Mouse (Mus musculus) intestine, embryonic 15.5 days (tissue): Measurements from ENCODE around the gene Gm11627. TPM values are rescaled to one million over a fixed set of nuclear protein-coding genes. Genes with fewer than 3 reads are reported as not detected.
A peak's percentile ranks its signal among the peaks of the same experiment; 100 is the strongest.

Experiments used
- ATAC-seq: fragments of 200-750 bp; cut with Nextera tagmentation; 2 replicates; pipeline ENCODE4 v1.8.0; 2017; ENCODE audit warnings: moderate TSS enrichment, moderate library complexity
- H3K27ac ChIP-seq: fragments of 300-500 bp; sonication (generic); 2 replicates; pipeline ENCODE4 v1.5.1; 2015; ENCODE audit warnings: mild to moderate bottlenecking, inconsistent platforms
- H3K27me3 ChIP-seq: fragments of 300-500 bp; sonication (generic); replicated peaks from 2 replicates; pipeline ENCODE4 v1.6.1; 2015; ENCODE audit warnings: inconsistent platforms
- H3K36me3 ChIP-seq: fragments of 300-500 bp; sonication (generic); 2 replicates; pipeline ENCODE4 v1.6.1; 2015; ENCODE audit warnings: inconsistent platforms
- H3K4me1 ChIP-seq: fragments of 300-500 bp; sonication (generic); replicated peaks from 2 replicates; pipeline ENCODE4 v1.6.1; 2015; ENCODE audit warnings: inconsistent platforms
- H3K4me2 ChIP-seq: fragments of 300-500 bp; sonication (generic); replicated peaks from 2 replicates; pipeline ENCODE4 v1.6.1; 2015; ENCODE audit warnings: mild to moderate bottlenecking, inconsistent platforms
- H3K4me3 ChIP-seq: fragments of 300-500 bp; sonication (generic); replicated peaks from 2 replicates; pipeline ENCODE4 v1.5.1; 2015; ENCODE audit warnings: inconsistent platforms
- H3K9ac ChIP-seq: fragments of 300-500 bp; sonication (generic); 2 replicates; pipeline ENCODE4 v1.6.1; 2015; ENCODE audit warnings: inconsistent platforms
- H3K9me3 ChIP-seq: fragments of 300-500 bp; sonication (generic); 2 replicates; pipeline ENCODE4 v1.6.1; 2016; ENCODE audit warnings: inconsistent platforms
- WGBS: fragments of 180-500 bp; shearing (Covaris S2); methylation state at CpG from one replicate; pipeline ENCODE4 v1.1.7; 2015; 5-methylcytosine and 5-hydroxymethylcytosine counted together
- polyA plus RNA-seq: library from polyadenylated mRNA; unstranded; fragments of >200 nt; fragmentation: Nextera tagmentation; extraction: Ambion mirVana; gene quantifications from 2 replicates; pipeline ENCODE4 v1.2.1, GENCODE M21; 2015

The Gm11627 gene
- polyA plus RNA-seq, 1 experiment from 2014 or later, result 14.5 TPM

DNA sequence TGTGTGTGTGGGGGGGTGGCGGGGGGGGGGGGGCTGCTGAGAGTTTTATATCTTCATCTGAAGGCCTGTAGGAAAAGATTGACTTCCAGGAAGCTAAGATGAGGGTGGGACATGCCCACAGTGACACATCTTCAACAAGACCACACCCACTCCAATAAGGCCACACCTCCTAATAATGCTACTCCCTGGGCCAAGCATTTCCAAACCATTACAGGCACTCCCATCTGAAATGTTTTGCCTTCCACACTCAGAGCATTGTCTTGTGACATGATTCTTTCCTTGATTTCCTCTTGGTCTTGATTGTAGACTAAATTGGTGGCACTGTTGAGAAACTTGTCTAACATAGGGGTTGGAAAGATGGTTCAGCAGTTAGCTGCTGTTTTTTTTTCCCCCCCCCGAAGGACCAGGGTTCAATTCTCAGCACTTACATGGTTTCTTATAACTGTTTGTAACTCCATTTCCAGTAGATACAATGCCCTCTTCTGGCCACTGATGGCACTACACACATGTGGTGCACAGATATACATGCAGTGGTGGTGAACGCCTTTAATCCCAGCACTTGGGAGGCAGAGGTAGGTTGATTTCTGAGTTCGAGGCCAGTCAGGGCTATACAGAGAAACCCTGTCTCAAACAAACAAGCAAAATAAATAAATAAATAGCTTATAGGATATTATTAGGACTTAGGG, 7.3 kb upstream of the Gm11627 start:
- H3K27ac ChIP-seq, result no peak overlapping the region

DNA sequence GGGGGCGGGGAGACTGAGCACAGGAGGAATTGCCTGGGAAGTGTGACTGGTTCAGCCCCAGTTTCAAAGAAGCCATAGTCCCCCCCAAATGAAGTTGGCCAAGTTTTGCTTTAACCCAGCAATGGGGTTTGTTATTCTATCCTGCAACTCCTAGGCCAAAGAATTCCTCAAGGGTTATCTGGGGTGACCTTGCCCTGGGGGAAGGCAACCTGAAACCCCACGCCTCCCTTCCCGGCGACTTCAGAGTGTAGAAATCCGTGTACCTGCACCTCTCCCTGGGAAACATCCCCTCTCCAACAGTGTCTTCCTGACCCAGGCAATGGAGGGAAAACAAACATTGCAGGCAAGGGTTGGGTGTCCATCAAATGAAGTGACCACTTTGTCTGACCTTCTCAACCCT, 3.5 kb upstream of the Gm11627 start:
- H3K9ac ChIP-seq, result no peak overlapping the region
- WGBS, result 24% methylated on average over 5 of the region's 5 CpGs
- no peaks in the 10 kb centered on the region for H3K27me3 ChIP-seq
- H3K27ac ChIP-seq, result peak overlapping the region; percentile 77
- H3K36me3 ChIP-seq, result no peaks in the 10 kb centered on the region
- ATAC-seq, result no peak
- peaks cover 24% of the 10 kb centered on the region for H3K4me1 ChIP-seq
- no peak overlapping the region; the same call in 1 of the 2 replicates for H3K4me2 ChIP-seq
- no peak overlapping the region for H3K4me3 ChIP-seq
- no peaks in the 10 kb centered on the region for H3K9me3 ChIP-seq

More for the DNA sequence above, 7.3 kb upstream of the Gm11627 start:
- Histone ChIP-seq H3K36me3 (no peaks in the 10 kb centered on the region), H3K4me1 (peaks cover 10% of the 10 kb centered on the region; the same call in 1 of the 2 replicates), H3K4me3 (no peak overlapping the region), H3K4me2 (no peak overlapping the region), H3K9me3 (no peaks in the 10 kb centered on the region), H3K27me3 (no peaks in the 10 kb centered on the region), H3K9ac (no peak overlapping the region)
- 94% methylated on average over 4 of the region's 4 CpGs for WGBS
- no peak for ATAC-seq

DNA sequence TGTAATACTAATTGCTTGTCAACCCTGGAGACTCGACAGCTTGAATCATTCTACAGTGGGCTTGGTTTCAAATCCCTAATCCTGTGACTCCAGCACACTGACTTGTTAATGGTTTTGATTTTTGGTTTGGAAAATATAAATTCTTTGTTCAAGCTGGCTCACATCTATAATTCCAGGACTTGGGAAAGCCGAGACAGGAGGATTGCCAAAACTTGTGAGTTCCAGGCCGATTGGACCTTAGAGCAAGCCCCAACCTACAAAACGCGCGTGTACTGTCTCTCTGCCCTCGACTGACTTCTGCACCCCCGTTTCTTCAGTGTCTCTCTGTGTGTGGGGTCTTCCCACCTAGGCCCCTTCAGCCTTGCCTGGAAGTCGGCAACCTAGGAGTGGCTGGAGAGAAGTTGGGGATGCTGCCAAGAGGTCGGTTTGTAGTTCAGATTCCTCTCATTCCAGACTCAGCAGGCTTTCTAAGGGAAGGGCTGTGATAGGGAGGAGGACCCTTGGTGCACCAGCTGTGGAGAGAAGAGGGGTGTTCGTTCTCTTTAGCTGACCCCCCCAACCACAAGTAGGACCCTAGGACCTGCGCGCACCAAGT, 2.9 kb upstream of the Gm11627 start:
- H3K4me1 ChIP-seq, result peaks cover 24% of the 10 kb centered on the region
- ATAC-seq, result peak; percentile 31; the same call in 1 of the 2 replicates

DNA sequence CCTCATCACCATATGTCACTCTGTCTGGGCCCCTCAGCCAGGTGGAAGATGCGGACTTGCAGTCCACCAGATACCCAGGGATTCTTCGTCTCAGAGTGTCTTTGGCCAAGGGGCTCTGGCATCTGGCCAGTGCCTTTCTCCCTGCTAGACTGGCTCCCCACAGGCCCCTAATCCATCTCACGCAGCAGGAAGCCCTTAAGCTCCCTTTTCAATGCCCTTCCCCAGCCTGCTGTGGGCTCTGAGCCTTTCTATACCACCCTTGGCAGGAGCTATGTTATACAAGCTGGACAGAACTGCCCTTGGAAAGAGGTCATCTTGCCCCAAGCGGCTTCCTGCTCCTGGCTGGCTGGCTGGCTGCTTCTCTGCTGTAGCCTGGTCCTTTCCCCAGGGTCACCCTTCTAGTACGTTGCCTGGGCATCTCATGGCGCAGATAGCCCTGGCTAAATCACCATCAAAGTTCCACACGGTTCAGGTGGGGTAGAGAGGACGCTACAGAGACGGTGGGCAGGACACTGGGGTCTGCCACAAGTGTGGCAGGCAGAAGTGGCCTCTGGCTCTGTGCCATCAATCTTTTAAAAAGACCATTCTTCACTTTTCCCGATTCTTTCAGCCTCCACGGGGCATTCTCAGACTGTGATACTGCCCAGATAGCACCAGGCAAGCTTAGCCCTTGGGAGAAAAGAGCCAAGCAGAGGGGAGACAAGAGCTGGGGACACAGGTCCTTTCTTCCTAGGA, 2.2 kb upstream of the Gm11627 start:
- no peak overlapping the region for H3K4me2 ChIP-seq
- H3K9ac ChIP-seq, result 0 out of 2 replicates have a peak overlapping the region, but pooled peaks have one; percentile 15
- no peaks in the 10 kb centered on the region for H3K36me3 ChIP-seq
- 34% methylated on average over 11 of the region's 11 CpGs for WGBS
- peak overlapping the region; percentile 77 for H3K27ac ChIP-seq
- H3K4me3 ChIP-seq, result no peak overlapping the region
- ATAC-seq, result no peak
- peaks cover 24% of the 10 kb centered on the region for H3K4me1 ChIP-seq
- no peaks in the 10 kb centered on the region for H3K9me3 ChIP-seq
- no peaks in the 10 kb centered on the region for H3K27me3 ChIP-seq

More for the DNA sequence above, 2.9 kb upstream of the Gm11627 start:
- peak overlapping the region; percentile 77 for H3K27ac ChIP-seq
- no peaks in the 10 kb centered on the region for H3K27me3 ChIP-seq
- H3K9ac ChIP-seq, result no peak overlapping the region
- WGBS, result 24% methylated on average over 13 of the region's 13 CpGs
- no peak overlapping the region for H3K4me3 ChIP-seq
- H3K36me3 ChIP-seq, result no peaks in the 10 kb centered on the region
- H3K9me3 ChIP-seq, result no peaks in the 10 kb centered on the region
- H3K4me2 ChIP-seq, result no peak overlapping the region; the same call in 1 of the 2 replicates

DNA sequence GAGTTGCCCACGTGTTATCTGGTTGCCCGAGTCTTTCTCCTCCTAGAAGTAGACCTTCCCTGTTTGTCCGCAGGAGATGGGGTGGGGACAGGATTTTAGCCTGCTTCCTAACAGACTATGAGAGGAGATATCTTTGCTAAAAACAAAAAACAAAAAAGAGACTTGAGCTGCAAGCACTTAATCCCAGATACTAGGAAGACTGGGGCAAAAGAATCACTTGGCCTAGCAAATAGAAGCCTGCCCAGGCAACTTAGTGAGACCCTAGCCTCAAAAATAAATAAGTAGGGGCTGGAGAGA, 721 bp upstream of the Gm11627 start:
- H3K27me3 ChIP-seq, result no peaks in the 10 kb centered on the region
- 66% methylated on average over 3 of the region's 3 CpGs for WGBS
- H3K4me1 ChIP-seq, result peaks cover 24% of the 10 kb centered on the region
- peak overlapping the region; percentile 59 for H3K4me2 ChIP-seq
- ATAC-seq, result no peak
- H3K9me3 ChIP-seq, result no peaks in the 10 kb centered on the region
- no peaks in the 10 kb centered on the region for H3K36me3 ChIP-seq
- peak overlapping the region; percentile 94 for H3K27ac ChIP-seq
- H3K9ac ChIP-seq, result peak overlapping the region; percentile 43
- H3K4me3 ChIP-seq, result peak overlapping the region; percentile 32

DNA sequence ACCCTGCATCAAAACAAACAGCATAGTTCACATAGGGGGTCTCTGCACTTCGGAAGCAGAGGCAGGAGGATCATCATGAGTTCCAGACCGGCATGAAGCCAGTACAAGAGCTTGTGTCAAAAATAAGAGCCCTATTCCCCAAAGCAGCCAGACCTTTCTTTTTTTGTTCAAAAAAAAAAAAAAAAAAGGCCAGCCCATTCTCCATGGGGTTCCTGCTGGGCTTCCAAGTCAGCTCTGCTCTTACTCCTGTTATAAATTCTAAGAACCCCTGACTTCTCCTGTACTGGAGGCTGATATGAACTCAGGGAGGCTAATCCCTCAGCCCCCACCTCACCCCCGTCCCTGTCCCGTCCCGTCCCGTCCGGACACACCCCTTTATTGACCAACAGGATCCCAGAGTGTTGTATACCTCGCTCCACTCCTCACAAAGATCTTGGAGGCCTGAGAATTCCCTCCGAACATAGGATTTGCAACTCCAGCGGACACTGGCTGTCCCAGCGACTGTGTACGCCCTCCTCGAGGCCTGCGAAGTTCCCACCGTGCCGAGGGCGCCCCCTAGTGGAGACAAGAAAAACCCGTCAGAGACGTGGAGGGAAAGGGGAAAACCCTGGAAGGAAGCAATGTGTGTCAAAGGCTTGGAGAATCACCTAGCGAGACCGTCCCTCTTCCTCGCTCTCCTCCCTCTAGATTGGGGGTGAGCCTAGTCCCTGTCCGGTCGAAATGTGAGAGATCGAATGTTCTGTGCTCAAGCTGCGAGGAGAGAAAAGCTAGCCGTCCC, 731 bp downstream of the Gm11627 start:
- H3K9me3 ChIP-seq, result no peaks in the 10 kb centered on the region
- peak overlapping the region; percentile 94 for H3K27ac ChIP-seq
- peaks cover 24% of the 10 kb centered on the region for H3K4me1 ChIP-seq
- ATAC-seq, result peak; percentile 74
- H3K27me3 ChIP-seq, result no peaks in the 10 kb centered on the region
- peak overlapping the region; percentile 59 for H3K4me2 ChIP-seq
- peak overlapping the region; percentile 32 for H3K4me3 ChIP-seq
- 8% methylated on average over 27 of the region's 27 CpGs for WGBS
- H3K9ac ChIP-seq, result peak overlapping the region; percentile 43
- H3K36me3 ChIP-seq, result no peaks in the 10 kb centered on the region

DNA sequence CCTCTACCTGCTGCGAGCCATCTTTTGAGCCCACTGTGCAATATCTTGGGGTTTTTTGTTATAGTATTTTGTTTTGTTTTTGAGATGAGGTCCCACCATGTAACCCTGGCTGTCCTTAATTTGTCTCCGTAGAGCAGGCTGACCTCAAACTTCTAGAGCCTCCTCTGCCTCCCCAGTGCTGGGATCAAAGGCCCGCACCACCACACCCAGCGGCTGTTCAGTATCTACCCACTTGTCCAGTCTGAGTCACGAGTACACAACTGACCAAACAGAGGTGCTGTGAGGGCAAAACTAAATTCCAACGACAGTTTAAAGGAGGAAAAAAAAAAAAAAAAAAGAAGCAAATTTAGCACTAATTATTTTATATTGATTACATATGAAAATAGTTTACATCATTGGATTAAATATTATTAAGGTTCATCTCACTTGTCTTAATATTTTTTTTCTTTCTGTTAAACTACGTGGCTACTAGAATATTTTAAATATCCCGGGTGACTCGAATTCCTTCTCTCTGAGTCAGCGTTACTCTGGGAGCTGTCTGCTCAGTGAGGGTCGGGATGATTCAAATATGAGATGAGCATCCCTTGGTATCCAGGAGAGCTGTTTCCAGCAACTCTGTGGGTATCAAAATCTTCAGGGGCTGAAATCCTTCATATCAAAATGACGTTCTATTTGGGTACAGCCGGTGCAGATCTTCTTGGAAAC, 3.1 kb downstream of the Gm11627 start:
- Histone ChIP-seq H3K4me2 (no peak overlapping the region), H3K36me3 (no peaks in the 10 kb centered on the region), H3K4me1 (peaks cover 13% of the 10 kb centered on the region), H3K9ac (no peak overlapping the region), H3K9me3 (no peaks in the 10 kb centered on the region), H3K27ac (no peak overlapping the region), H3K4me3 (no peak overlapping the region), H3K27me3 (no peaks in the 10 kb centered on the region)
- no peak for ATAC-seq
- 48% methylated on average over 13 of the region's 13 CpGs for WGBS

DNA sequence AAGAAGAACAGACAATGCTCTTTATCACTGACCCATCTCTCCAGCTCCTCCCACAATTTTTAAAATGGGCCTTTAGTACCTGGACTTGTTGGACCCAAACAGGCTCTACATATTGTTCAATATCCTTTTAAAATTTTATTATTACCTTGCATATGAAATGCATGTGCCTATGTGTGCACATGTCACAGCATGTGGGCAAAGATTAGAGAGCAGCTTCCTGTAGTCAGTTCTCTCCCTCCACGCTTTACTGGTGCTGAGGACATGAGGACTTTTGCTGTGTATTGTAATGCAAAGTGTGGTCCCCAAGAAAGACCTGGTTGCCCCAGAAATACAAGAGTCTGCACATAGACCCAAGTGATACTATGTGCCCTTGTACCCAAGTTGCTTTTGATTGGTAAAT, 4.2 kb downstream of the Gm11627 start:
- Histone ChIP-seq H3K9me3 (no peaks in the 10 kb centered on the region), H3K4me3 (no peak overlapping the region), H3K4me1 (peaks cover 8% of the 10 kb centered on the region), H3K27me3 (no peaks in the 10 kb centered on the region), H3K9ac (no peak overlapping the region), H3K27ac (no peak overlapping the region), H3K4me2 (no peak overlapping the region), H3K36me3 (no peaks in the 10 kb centered on the region)
- ATAC-seq, result no peak
- 91% methylated on average over 1 of the region's 1 CpGs for WGBS

DNA sequence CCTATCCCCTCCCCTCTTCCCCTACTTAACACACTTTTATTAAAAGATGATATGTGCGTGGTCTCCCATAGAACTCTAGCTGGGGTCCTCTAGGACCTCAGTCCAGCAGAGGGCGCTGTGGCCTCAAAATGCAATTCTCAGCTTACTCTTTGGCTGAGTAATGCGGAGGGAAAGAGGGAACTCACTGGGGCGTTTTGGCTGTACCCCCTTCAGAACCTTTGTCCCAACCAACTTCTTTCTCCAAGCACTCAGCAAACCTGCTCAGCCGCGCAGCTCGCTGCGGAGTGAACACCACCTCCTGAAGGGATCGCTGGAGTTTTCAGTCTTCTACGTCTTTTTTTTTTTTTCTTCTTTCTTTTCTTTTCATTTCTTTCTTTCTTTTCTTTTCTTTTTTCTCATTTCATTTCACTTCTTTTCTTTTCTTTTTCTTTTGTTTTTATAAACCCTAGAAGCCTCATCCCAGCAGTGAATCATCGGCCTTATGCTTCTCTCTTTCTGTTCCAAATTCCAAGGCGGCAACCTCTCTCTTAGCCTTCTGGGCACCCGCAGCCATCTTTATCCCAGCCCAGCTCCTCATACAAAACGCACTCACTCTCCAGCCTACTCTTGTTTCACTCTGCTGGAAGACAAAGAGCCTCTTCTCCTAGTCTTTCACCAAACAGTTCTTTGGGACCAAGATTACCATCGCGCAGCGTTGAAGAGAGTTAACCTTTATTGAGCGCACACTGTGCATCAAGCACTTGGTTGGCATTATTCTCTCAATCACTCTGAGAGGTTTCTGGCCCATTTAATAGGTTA, 6.2 kb downstream of the Gm11627 start:
- no peaks in the 10 kb centered on the region for H3K9me3 ChIP-seq
- H3K27me3 ChIP-seq, result no peaks in the 10 kb centered on the region
- peak overlapping the region; percentile 42 for H3K9ac ChIP-seq
- peaks cover 3% of the 10 kb centered on the region for H3K4me1 ChIP-seq
- peak overlapping the region; percentile 64 for H3K4me2 ChIP-seq
- peak; percentile 83 for ATAC-seq
- peak overlapping the region; percentile 37 for H3K4me3 ChIP-seq
- WGBS, result 14% methylated on average over 18 of the region's 18 CpGs
- no peak overlapping the region for H3K27ac ChIP-seq
- H3K36me3 ChIP-seq, result no peaks in the 10 kb centered on the region

DNA sequence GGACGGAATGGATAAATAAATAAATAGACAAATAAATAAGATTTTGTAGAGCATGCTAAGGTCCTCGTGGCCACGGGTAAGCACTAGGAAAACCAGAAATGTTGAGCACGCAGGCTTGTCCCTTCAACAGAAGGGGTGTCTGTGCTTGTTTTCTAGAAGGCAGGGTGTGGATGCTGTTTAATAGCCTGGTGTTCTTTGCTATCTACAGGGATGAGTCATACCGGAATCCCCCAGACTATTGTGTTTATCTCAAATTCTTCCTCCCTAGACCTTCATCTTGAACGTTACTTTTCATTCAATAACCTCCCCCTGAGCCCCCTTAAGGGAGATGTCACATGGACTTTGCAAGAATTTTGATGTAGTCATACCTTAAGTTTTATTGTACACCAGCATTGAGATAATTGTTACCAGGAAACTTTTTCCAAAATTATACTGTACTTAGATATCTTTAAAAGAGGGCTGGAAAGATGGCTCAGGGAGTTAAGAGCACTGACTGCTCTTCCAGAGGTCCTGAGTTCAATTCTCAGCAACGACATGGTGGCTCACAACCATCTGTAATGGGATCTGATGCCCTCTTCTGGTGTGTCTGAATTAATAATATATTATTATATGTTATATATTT, 10.4 kb downstream of the Gm11627 start:
- no peak for ATAC-seq
- H3K36me3 ChIP-seq, result no peaks in the 10 kb centered on the region
- H3K4me2 ChIP-seq, result no peak overlapping the region
- no peaks in the 10 kb centered on the region for H3K9me3 ChIP-seq
- H3K4me3 ChIP-seq, result no peak overlapping the region
- H3K4me1 ChIP-seq, result 0 out of 2 replicates have a peak, but pooled peaks cover 2% of the 10 kb centered on the region
- WGBS, result 66% methylated on average over 7 of the region's 7 CpGs
- no peak overlapping the region for H3K9ac ChIP-seq
- H3K27me3 ChIP-seq, result no peaks in the 10 kb centered on the region
- H3K27ac ChIP-seq, result no peak overlapping the region

DNA sequence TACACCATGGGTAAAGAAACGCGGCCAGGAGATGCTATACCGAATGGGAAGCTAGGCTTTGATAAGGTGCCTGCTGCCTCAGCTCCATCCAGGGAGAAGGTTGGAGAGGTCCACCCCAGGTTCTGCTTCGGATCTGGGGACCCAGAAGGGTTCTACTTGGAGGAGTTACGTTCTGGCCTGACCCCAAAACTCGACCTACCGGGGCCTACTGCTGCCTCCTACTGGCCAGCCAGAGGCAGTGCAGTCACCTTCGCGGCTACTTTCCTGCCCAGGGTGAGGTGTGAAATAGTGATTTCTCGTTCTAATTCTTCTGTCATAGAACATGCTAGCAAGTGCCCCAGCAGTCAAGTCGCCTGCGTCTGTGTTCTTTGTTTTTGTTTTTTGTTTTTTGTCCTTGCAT, 11.1 kb downstream of the Gm11627 start:
- WGBS, result 76% methylated on average over 12 of the region's 12 CpGs
- ATAC-seq, result no peak
- Histone ChIP-seq H3K27ac (no peak overlapping the region), H3K36me3 (no peaks in the 10 kb centered on the region), H3K4me2 (no peak overlapping the region), H3K9ac (no peak overlapping the region), H3K27me3 (no peaks in the 10 kb centered on the region), H3K4me1 (0 out of 2 replicates have a peak, but pooled peaks cover under 1% of the 10 kb centered on the region), H3K9me3 (no peaks in the 10 kb centered on the region), H3K4me3 (no peak overlapping the region)
